Mouse (Mus musculus): ENCODE measurements around the gene Il5. TPM values are rescaled to one million over a fixed set of nuclear protein-coding genes. Genes with fewer than 3 reads are reported as not detected.

Il5 gene
- polyA plus RNA-seq (2012; fragmentation: generic; extraction: Trizol) = under 1 TPM in 1 of 2 experiments, not detected in 1; 0.04 TPM

DNA sequence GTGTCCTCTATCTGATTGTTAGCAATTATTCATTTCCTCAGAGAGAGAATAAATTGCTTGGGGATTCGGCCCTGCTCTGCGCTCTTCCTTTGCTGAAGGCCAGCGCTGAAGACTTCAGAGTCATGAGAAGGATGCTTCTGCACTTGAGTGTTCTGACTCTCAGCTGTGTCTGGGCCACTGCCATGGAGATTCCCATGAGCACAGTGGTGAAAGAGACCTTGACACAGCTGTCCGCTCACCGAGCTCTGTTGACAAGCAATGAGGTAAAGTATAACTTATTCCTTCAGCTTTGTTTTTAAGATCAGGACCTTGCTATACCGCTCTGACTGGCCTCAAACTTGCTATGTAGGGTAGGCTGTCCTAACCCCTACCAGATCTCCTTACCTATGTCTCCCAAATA is at the start of gene Il5:
Gene Il5, plus strand, starts transcription at position 80 of the 400 bp plus-strand sequence.

DNA sequence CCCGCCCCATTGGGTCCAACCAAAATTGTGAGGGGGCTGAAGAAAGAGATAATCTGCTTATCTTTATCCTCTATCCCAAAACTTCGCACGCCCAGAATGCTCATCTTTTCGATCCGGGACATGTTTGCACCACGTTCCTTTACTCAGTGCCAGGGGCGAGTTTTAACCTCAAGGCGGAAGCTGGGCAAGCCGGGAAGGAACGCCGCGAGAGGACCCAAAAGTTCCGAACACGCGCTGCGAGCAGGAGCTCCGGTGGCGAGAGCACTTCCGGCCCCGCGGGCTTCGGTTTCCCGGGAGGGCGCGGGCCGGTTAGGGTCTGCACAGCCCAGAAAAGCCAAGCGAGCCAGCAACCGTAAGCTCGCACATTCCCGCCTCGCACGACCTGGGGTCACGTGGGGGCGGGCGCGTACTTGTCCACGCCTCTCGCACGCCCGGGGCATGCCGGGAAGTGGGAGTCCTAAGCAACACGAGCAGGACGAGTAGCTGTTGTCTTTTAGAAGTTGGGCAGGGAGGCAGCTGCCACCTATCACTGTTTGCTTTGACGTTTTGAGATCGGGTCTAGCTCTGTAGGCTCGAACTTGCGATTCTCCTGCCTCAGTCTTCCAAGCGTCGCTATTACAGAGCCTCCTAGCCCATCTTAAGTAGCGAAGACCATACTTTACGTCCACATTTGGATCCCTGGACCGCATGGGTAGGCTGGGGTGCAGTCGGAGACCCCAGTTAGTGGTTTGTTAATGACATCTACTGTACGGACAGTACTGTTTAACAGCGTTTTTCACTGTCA is 13.5 kb upstream of the Il5 start, which contains the start of gene Rad50:
Gene Rad50, minus strand, starts transcription at position 386 of the 784 bp plus-strand sequence.

DNA sequence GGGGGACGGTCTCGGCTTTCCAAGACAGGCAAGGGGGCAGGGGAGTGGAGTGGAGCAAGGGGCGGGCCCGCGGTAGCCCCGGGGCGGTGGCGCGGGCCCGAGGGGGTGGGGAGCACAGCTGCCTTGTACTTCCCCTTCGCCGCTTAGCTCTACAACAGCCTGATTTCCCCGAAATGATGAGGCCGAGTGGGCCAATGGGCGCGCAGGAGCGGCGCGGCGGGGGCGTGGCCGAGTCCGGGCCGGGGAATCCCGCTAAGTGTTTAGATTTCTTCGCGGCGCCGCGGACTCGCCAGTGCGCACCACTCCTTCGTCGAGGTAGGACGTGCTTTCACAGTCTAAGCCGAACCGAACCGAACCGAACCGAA is 49.1 kb downstream of the Il5 start, which contains the start of gene Irf1:
Gene Irf1, plus strand, starts transcription at position 255 of the 365 bp plus-strand sequence.

DNA sequence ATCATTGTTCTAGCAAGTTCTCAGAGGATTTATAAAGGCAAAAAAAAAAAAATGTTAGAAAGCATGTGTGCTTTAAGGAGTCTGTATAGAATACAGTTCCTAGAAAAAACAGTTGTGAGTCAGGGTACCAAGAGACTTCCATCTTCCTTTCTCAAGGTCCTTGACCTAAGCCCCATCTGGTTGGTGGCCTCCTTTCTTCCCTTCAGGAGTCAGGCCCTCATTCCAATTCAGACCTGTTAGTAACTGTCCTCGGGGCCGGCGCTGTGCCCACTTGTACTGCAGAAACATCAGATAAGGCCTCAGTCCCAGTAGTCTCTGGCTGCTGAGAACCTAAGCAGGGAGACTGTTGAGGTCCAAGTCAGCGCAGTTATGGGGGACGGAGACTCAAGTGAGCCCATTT is 52.5 kb downstream of the Il5 start, which contains the start of gene Gm17334:
Gene Gm17334, minus strand, starts transcription at position 101 of the 400 bp plus-strand sequence.

Other genes starting within 250 kb of the Il5 start
- not detected for gene Gm9945, start 240.6 kb upstream of the Il5 start, polyA plus RNA-seq (2012; fragmentation: generic; extraction: Trizol)
- not detected for gene Sowaha, start 240.5 kb upstream of the Il5 start, polyA plus RNA-seq (2012; fragmentation: generic; extraction: Trizol)
- 10 to 100 TPM; 22.0 to 78.6 TPM for gene Sept8, start 201.5 kb upstream of the Il5 start, polyA plus RNA-seq (2012; fragmentation: generic; extraction: Trizol)
- gene Kif3a, start 153.4 kb upstream of the Il5 start, polyA plus RNA-seq (2012; fragmentation: generic; extraction: Trizol) = 10 to 100 TPM in 1 of 2 experiments, 1 to 10 TPM in 1; 1.8 to 19.7 TPM
- gene Il4, start 102.1 kb upstream of the Il5 start, polyA plus RNA-seq (2012; fragmentation: generic; extraction: Trizol) = not detected
- gene Il13, start 86.1 kb upstream of the Il5 start, polyA plus RNA-seq (2012; fragmentation: generic; extraction: Trizol) = not detected
- 1 to 10 TPM; 1.3 to 5.8 TPM for gene Rad50, start 13.5 kb upstream of the Il5 start, polyA plus RNA-seq (2012; fragmentation: generic; extraction: Trizol)
- 10 to 100 TPM; 14.5 to 68.0 TPM for gene Irf1, start 49.2 kb downstream of the Il5 start, polyA plus RNA-seq (2012; fragmentation: generic; extraction: Trizol)
- 1 to 10 TPM in 1 of 2 experiments, under 1 TPM in 1; 0.25 to 1.4 TPM for gene Gm17334, start 52.4 kb downstream of the Il5 start, polyA plus RNA-seq (2012; fragmentation: generic; extraction: Trizol)
- gene Gm12216, start 138.5 kb downstream of the Il5 start, polyA plus RNA-seq (2012; fragmentation: generic; extraction: Trizol) = 1 to 10 TPM in 1 of 2 experiments, under 1 TPM in 1; 0.56 to 7.2 TPM
- 10 to 100 TPM in 1 of 2 experiments, 1 to 10 TPM in 1; 1.1 to 10.6 TPM for gene Slc22a5, start 170.9 kb downstream of the Il5 start, polyA plus RNA-seq (2012; fragmentation: generic; extraction: Trizol)